Mouse (Mus musculus) hindbrain, embryonic 14.5 days (tissue): ENCODE results near the gene Thoc7. TPM values are rescaled to one million over a fixed set of nuclear protein-coding genes. Genes with fewer than 3 reads are reported as not detected.
A peak's percentile ranks its signal among the peaks of the same experiment; 100 is the strongest.
"Not testable (repeated sequence)": the region's sequence is repeated elsewhere in the genome, so short reads cannot be mapped to it uniquely, and the experiment has no call there.

Experiments
- ATAC-seq: fragments of 200-750 bp; cut with Nextera tagmentation; 2 replicates; pipeline ENCODE4 v1.8.0; 2017; ENCODE audit warnings: moderate number of reproducible peaks, mild to moderate bottlenecking, moderate TSS enrichment, moderate library complexity; ENCODE audit not compliant: low FRiP score
- DNase-seq: peaks from one replicate; pipeline ENCODE4 v3.0.0-alpha.2; 2015; ENCODE audit warnings: low spot score
- H3K27ac ChIP-seq: fragments of 300-500 bp; sonication (generic); 2 replicates; pipeline ENCODE4 v1.5.1; 2014; ENCODE audit warnings: mild to moderate bottlenecking, moderate library complexity
- H3K27me3 ChIP-seq: fragments of 300-500 bp; sonication (generic); 2 replicates; pipeline ENCODE4 v1.6.1; 2014; ENCODE audit warnings: mild to moderate bottlenecking, low read length, mixed read lengths; ENCODE audit not compliant: control insufficient read depth, insufficient read depth
- H3K36me3 ChIP-seq: fragments of 300-500 bp; sonication (generic); replicated peaks from 2 replicates; pipeline ENCODE4 v1.6.1; 2014; ENCODE audit not compliant: control insufficient read depth, insufficient read depth
- H3K4me1 ChIP-seq: fragments of 300-500 bp; sonication (generic); replicated peaks from 2 replicates; pipeline ENCODE4 v1.6.1; 2014; ENCODE audit warnings: antibody characterized with exemption, low read length, mixed read lengths; ENCODE audit not compliant: control insufficient read depth, insufficient read depth
- H3K4me2 ChIP-seq: fragments of 300-500 bp; sonication (generic); replicated peaks from 2 replicates; pipeline ENCODE4 v1.6.1; 2014; ENCODE audit warnings: mild to moderate bottlenecking, moderate library complexity
- H3K4me3 ChIP-seq: fragments of 300-500 bp; sonication (generic); replicated peaks from 2 replicates; pipeline ENCODE4 v1.5.1; 2014; ENCODE audit warnings: mild to moderate bottlenecking, low read length
- H3K9ac ChIP-seq: fragments of 300-500 bp; sonication (generic); 2 replicates; pipeline ENCODE4 v1.6.1; 2014
- H3K9me3 ChIP-seq: fragments of 300-500 bp; sonication (generic); 2 replicates; pipeline ENCODE4 v1.6.1; 2016; ENCODE audit warnings: low read length; ENCODE audit not compliant: control insufficient read depth
- WGBS: fragments of 180-500 bp; shearing (Covaris S2); extraction: QIAGEN DNeasy Blood & Tissue Kit; methylation state at CpG from one replicate; pipeline ENCODE4 v1.1.7; 2014; 5-methylcytosine and 5-hydroxymethylcytosine counted together
- polyA plus RNA-seq: library from polyadenylated mRNA; unstranded; fragments of >200 nt; fragmentation: Nextera tagmentation; extraction: Ambion mirVana; gene quantifications from 2 replicates; pipeline ENCODE4 v1.2.1, GENCODE M21; 2014

Gene Thoc7
- polyA plus RNA-seq, 1 experiment from 2014 or later, result 201 TPM

DNA sequence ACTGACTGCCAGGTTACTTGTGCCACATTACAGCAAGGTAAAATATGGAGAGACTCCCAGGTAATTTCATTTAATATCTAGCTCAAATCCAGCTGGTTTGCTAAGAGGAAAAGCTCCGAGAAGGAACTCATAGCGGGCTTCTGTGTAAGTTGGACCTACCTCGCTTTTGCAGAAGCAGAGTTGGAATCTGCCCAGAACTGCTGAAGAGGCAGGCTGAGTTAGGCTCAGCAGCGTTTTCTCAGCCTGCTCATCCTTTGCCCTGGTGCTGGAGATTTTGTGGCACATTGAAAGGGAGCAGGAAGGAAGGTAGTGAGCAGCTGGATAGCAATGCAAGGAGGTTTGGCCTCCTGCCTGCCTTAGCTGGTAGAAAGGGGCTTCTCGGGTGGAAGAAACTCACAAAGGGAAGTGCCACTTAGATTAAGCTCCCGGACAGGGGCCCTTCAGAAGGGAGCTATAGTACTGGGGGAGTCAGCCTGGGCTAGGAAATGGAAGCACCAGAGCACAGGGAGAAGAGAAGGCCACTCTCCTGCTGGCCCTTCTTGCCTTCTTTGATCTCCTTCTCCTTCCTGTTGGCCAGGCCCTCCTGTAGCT is 10.1 kb upstream of the Thoc7 start:
- H3K9me3 ChIP-seq, result no peaks in the 10 kb centered on the region
- no peaks in the 10 kb centered on the region for H3K36me3 ChIP-seq
- H3K27ac ChIP-seq, result no peak overlapping the region
- ATAC-seq (no peak), DNase-seq (no peak)
- H3K4me3 ChIP-seq, result no peak overlapping the region
- H3K4me1 ChIP-seq, result no peaks in the 10 kb centered on the region
- H3K4me2 ChIP-seq, result no peak overlapping the region
- WGBS, result 59% methylated on average over 6 of the region's 6 CpGs
- no peak overlapping the region for H3K9ac ChIP-seq
- H3K27me3 ChIP-seq, result no peaks in the 10 kb centered on the region

DNA sequence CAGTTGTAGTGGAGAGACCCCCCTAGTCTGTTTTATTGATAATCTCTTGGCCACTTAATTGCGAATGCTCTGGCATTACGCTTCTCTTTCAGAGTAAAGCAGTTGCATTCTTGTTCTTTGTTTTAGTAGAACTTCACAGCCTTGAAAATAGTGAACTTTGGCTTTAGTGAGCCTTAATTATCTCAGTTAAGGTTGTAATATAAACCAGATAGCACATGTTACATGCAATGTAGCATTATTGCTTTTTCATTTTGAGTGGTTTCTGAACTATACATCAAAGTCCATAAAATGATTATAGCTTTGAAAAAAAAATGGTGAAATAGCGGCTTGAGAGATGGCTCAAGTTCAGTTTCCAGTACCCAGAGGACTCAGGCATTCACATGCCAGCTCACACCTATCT is 8.9 kb upstream of the Thoc7 start:
- no peak for DNase-seq
- Histone ChIP-seq H3K4me2 (no peak overlapping the region), H3K4me3 (no peak overlapping the region), H3K9me3 (no peaks in the 10 kb centered on the region), H3K4me1 (no peaks in the 10 kb centered on the region), H3K9ac (no peak overlapping the region), H3K27ac (no peak overlapping the region), H3K36me3 (no peaks in the 10 kb centered on the region), H3K27me3 (no peaks in the 10 kb centered on the region)
- no peak for ATAC-seq
- 87% methylated on average over 3 of the region's 3 CpGs for WGBS

DNA sequence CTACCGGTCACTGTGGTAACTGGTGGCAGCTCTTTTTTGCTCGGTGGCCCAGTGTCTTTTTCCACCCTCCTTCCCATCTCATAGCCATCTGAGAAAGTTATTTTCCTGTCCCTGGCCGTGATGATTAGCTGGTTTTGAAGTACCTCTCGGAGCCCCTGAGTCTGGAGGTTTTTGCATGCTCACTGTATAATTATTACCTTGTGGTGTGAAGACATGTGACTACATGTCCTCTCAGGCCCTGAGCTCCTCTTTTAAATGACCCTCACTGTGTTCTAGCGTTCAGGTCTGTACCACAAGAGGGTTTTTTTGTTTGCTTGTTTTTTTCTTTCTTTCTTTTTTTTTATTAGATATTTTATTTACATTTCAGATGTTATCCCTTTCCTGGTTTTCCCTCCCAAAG is 6.8 kb upstream of the Thoc7 start:
- H3K36me3 ChIP-seq, result no peaks in the 10 kb centered on the region
- DNase-seq (no peak), ATAC-seq (no peak)
- no peak overlapping the region for H3K4me2 ChIP-seq
- H3K27me3 ChIP-seq, result no peaks in the 10 kb centered on the region
- 90% methylated on average over 5 of the region's 5 CpGs for WGBS
- no peaks in the 10 kb centered on the region for H3K4me1 ChIP-seq
- H3K27ac ChIP-seq, result no peak overlapping the region
- H3K4me3 ChIP-seq, result no peak overlapping the region
- H3K9me3 ChIP-seq, result no peaks in the 10 kb centered on the region
- H3K9ac ChIP-seq, result no peak overlapping the region

DNA sequence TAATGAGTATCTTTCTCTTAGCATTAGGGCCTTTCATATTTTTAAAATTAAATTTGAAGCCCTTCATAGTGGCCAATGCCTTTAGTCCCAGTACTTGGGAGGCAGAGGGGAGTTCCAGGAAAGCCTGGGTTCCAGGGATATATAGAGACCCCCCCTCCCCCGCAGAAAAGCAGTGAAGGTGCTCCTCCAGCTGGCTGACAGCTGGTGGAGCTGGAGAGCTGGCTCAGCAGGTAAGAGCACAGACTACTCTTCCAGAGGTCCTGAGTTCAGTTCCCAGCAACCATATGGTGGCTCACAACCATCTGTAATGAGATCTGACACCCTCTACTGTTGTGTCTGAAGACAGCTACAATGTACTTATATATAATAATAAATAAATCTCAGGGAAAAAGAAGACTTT is 6.0 kb upstream of the Thoc7 start:
- Histone ChIP-seq H3K27me3 (no peaks in the 10 kb centered on the region), H3K4me3 (no peak overlapping the region), H3K4me1 (no peaks in the 10 kb centered on the region), H3K9ac (no peak overlapping the region), H3K9me3 (no peaks in the 10 kb centered on the region), H3K36me3 (no peaks in the 10 kb centered on the region), H3K27ac (no peak overlapping the region), H3K4me2 (no peak overlapping the region)
- no peak for ATAC-seq
- 46% methylated on average over 1 of the region's 1 CpGs for WGBS
- no peak for DNase-seq

DNA sequence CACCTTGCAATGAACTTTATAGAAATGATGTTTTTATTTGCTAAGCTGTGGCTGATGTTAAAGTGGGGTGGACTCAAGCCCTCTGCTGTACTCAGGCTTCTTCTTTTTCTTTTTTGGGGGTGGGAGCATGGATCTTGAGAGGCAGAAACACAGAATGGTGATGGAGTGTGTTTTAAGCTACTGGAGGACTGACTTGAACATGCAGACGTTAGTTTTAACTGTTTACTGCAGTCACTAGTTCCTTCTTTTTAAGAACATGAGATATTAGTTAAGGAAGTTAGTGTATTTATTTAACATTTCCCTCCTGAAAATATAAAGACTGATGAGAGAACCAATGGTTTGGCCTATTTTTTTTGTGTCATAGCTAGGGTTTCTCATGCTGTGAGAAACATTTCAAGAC is 1.9 kb upstream of the Thoc7 start:
- Histone ChIP-seq H3K27me3 (no peaks in the 10 kb centered on the region), H3K9ac (no peak overlapping the region), H3K36me3 (no peaks in the 10 kb centered on the region), H3K9me3 (no peaks in the 10 kb centered on the region), H3K4me3 (no peak overlapping the region), H3K27ac (no peak overlapping the region), H3K4me1 (peaks cover 14% of the 10 kb centered on the region; the same call in 1 of the 2 replicates), H3K4me2 (no peak overlapping the region)
- DNase-seq, result no peak
- ATAC-seq, result no peak
- 83% methylated on average over 1 of the region's 1 CpGs for WGBS

DNA sequence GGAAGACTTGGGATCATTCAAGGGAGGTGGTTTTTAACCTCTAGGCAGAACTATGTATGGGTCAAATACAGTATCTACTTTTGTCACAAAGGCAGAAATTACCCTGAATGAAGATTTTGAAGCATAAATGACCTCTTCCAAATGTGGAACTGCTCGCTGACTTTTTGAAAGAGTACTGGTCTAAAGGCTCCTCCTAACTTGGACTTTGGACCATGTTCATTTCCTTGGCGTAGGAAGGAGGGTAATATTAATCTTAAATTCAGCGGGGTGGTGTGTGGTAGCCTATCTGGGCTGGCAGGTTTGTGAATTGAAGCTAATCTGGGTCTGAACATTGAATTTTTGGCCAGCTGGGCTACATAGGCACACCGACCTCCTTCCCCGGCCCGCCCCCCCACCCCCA is 824 bp upstream of the Thoc7 start:
- Histone ChIP-seq H3K4me1 (peaks cover 14% of the 10 kb centered on the region; the same call in 1 of the 2 replicates), H3K4me2 (no peak overlapping the region)

DNA sequence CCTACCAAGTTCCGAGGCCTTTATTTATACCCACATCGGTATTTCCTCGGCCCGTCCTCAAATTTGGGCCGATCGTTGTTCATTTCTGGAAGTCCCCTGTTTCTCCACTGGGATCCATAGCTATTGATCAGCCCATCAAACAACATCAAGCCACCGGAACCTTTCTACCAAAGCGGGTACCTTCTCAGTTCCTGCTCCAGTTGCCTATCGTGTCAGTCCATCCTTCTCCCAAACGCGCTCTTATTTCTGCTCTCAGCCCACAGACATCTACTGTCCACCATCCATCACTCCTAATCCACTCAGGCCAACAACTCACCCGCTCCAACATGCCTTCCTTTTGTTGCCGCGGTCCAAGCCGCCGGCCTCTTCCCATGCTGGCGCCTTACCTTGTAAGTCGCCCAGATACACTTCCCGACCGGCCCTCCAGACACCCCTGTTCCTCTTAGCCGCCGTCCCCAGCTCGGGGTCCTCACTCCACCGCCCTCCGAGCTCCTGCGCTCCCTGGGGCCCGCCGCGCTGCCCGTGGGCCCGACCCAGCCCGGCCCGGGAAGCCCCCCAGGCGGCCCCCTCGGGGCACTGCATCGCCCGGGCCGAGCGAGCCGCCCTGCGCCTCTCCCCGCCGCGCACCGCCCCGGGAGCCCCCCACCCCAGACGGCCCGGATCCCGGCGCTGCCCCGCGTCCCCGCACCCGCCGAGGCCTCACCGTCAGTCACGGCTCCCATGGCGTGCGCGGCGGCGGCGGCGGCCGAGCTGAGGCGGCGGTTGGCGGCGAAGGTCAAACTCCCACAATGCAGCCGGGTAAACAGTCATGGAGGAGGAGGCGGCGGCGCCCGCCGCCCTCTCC is 948 bp downstream of the Thoc7 start:
- under 1% methylated on average over 54 of the region's 75 CpGs for WGBS
- peak overlapping the region; percentile 93 for H3K27ac ChIP-seq
- peak overlapping the region; percentile 96 for H3K9ac ChIP-seq
- DNase-seq (peak; percentile 60), ATAC-seq (peak; percentile 91)
- no peaks in the 10 kb centered on the region for H3K27me3 ChIP-seq
- peaks cover 14% of the 10 kb centered on the region; the same call in 1 of the 2 replicates for H3K4me1 ChIP-seq
- no peaks in the 10 kb centered on the region for H3K9me3 ChIP-seq
- H3K4me3 ChIP-seq, result peak overlapping the region; percentile 92
- H3K36me3 ChIP-seq, result 0 out of 2 replicates have a peak, but pooled peaks cover 5% of the 10 kb centered on the region
- peak overlapping the region; percentile 60 for H3K4me2 ChIP-seq

More for the DNA sequence above, 824 bp upstream of the Thoc7 start:
- Histone ChIP-seq H3K4me3 (no peak overlapping the region), H3K9me3 (no peaks in the 10 kb centered on the region), H3K27me3 (no peaks in the 10 kb centered on the region), H3K27ac (no peak overlapping the region), H3K9ac (no peak overlapping the region), H3K36me3 (no peaks in the 10 kb centered on the region)
- WGBS, result 92% methylated on average over 6 of the region's 6 CpGs
- no peak for ATAC-seq
- DNase-seq, result no peak

DNA sequence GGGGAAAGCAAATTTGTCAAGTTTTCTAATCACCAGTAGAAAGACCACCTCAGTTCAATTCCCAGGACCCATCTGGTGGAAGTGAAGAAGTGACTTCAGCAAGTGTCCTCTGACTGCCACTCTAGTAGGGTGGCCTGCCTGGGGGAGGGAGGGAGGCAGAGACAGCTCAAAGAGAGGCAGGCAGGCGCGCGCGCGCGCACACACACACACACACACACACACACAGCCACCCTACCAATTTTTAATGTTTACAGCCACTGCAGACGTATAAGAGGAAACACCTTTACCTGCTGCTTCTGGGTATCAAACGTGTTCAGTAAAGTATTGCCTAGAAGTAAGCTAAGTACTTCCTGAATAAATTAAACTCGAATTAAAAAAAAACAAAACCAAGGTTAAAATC is 1.6 kb downstream of the Thoc7 start:
- WGBS, result under 1% methylated on average over 9 of the region's 9 CpGs
- DNase-seq (no peak), ATAC-seq (peak; percentile 52; the same call in 1 of the 2 replicates)
- peak overlapping the region; percentile 93 for H3K27ac ChIP-seq
- H3K4me2 ChIP-seq, result peak overlapping the region; percentile 60
- H3K9ac ChIP-seq, result peak overlapping the region; percentile 96
- H3K9me3 ChIP-seq, result no peaks in the 10 kb centered on the region
- H3K27me3 ChIP-seq, result no peaks in the 10 kb centered on the region
- H3K4me3 ChIP-seq, result peak overlapping the region; percentile 92
- peaks cover 14% of the 10 kb centered on the region; the same call in 1 of the 2 replicates for H3K4me1 ChIP-seq
- 0 out of 2 replicates have a peak, but pooled peaks cover 5% of the 10 kb centered on the region for H3K36me3 ChIP-seq

DNA sequence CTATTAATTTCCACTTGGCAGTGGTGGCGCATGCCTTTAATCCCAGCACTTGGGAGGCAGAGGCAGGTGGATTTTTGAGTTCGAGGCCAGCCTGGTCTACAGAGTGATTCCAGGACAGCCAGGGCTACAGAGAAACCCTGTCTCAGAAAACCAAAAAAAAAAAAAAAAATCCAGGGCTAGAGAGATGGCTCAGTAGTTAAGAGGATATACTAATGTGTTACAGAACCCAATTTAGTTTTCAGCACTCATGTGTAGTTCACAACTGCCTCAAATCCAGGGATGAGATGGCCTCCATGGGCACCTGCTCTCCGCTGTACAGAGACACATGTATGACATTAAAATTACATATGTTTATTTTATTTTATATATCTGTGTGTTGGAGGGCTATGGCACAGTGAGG is 9.5 kb downstream of the Thoc7 start:
- not testable (repeated sequence) for DNase-seq, ATAC-seq, H3K4me2 ChIP-seq, H3K27me3 ChIP-seq, H3K27ac ChIP-seq, H3K9ac ChIP-seq, H3K9me3 ChIP-seq, H3K4me3 ChIP-seq, H3K4me1 ChIP-seq
- WGBS, result 95% methylated on average over 3 of the region's 3 CpGs
- H3K36me3 ChIP-seq, result peaks cover 72% of the 10 kb centered on the region
